Mouse (Mus musculus) stomach, embryonic 16.5 days (tissue): ENCODE results near the gene 1700001O22Rik. TPM values are rescaled to one million over a fixed set of nuclear protein-coding genes. Genes with fewer than 3 reads are reported as not detected.

ENCODE experiments used
- ATAC-seq: fragments of 200-750 bp; cut with Nextera tagmentation; 2 replicates; pipeline ENCODE4 v1.8.0; 2017; ENCODE audit warnings: moderate number of reproducible peaks, moderate TSS enrichment; ENCODE audit not compliant: insufficient read depth, low FRiP score
- H3K27ac ChIP-seq: fragments of 300-500 bp; sonication (generic); 2 replicates; pipeline ENCODE4 v1.5.1; 2014; ENCODE audit warnings: low read length
- H3K27me3 ChIP-seq: fragments of 300-500 bp; sonication (generic); 2 replicates; pipeline ENCODE4 v1.6.1; 2014; ENCODE audit warnings: low read length, control low read depth, mixed read lengths; ENCODE audit not compliant: control insufficient read depth, insufficient read depth
- H3K36me3 ChIP-seq: fragments of 300-500 bp; sonication (generic); 2 replicates; pipeline ENCODE4 v1.6.1; 2014; ENCODE audit warnings: low read length; ENCODE audit not compliant: control insufficient read depth, insufficient read depth
- H3K4me1 ChIP-seq: fragments of 300-500 bp; sonication (generic); 2 replicates; pipeline ENCODE4 v1.6.1; 2014; ENCODE audit warnings: low read length, control low read depth, mixed read lengths; ENCODE audit not compliant: control insufficient read depth, insufficient read depth
- H3K4me2 ChIP-seq: fragments of 300-500 bp; sonication (generic); 2 replicates; pipeline ENCODE4 v1.6.1; 2014; ENCODE audit warnings: low read depth, low read length, mixed read lengths
- H3K4me3 ChIP-seq: fragments of 300-500 bp; sonication (generic); replicated peaks from 2 replicates; pipeline ENCODE4 v1.5.1; 2014; ENCODE audit warnings: mild to moderate bottlenecking, low read length
- H3K9ac ChIP-seq: fragments of 300-500 bp; sonication (generic); 2 replicates; pipeline ENCODE4 v1.6.1; 2014; ENCODE audit warnings: low read length
- H3K9me3 ChIP-seq: fragments of 300-500 bp; sonication (generic); replicated peaks from 2 replicates; pipeline ENCODE4 v1.6.1; 2016; ENCODE audit warnings: low read length, control low read depth; ENCODE audit not compliant: control insufficient read depth
- WGBS: fragments of 180-500 bp; shearing (Covaris S2); extraction: QIAGEN DNeasy Blood & Tissue Kit; methylation state at CpG from one replicate; pipeline ENCODE4 v1.1.7; 2014; 5-methylcytosine and 5-hydroxymethylcytosine counted together
- polyA plus RNA-seq: library from polyadenylated mRNA; unstranded; fragments of >200 nt; fragmentation: Nextera tagmentation; extraction: Ambion mirVana; gene quantifications from 2 replicates; pipeline ENCODE4 v1.2.1, GENCODE M21; 2015

1700001O22Rik gene
- polyA plus RNA-seq, 1 experiment from 2014 or later = 1.7 TPM

- Histone ChIP-seq H3K9ac (peak overlapping the region; percentile 31; the same call in 1 of the 2 replicates), H3K4me3 (no peak overlapping the region), H3K36me3 (no peaks in the 10 kb centered on the region), H3K4me1 (peaks cover 14% of the 10 kb centered on the region), H3K9me3 (peaks cover 3% of the 10 kb centered on the region; the same call in 1 of the 2 replicates), H3K4me2 (no peak overlapping the region), H3K27me3 (no peaks in the 10 kb centered on the region), H3K27ac (no peak overlapping the region)
- WGBS = 78% methylated on average over 7 of the region's 7 CpGs
- ATAC-seq = no peak
Measured at GRCm38 (mm10) chr2:30767626-30768240, 35.7 kb downstream of the 1700001O22Rik start.

GRCm38 (mm10) chr2:30766446-30766845 lies 37.0 kb downstream of the 1700001O22Rik start:
- no peaks in the 10 kb centered on the region for H3K36me3 ChIP-seq
- no peak overlapping the region for H3K27ac ChIP-seq
- no peak overlapping the region for H3K9ac ChIP-seq
- H3K27me3 ChIP-seq = no peaks in the 10 kb centered on the region
- H3K4me2 ChIP-seq = no peak overlapping the region
- H3K4me3 ChIP-seq = no peak overlapping the region
- peaks cover 4% of the 10 kb centered on the region; the same call in 1 of the 2 replicates for H3K4me1 ChIP-seq
- H3K9me3 ChIP-seq = peaks cover 4% of the 10 kb centered on the region; the same call in 1 of the 2 replicates
- no peak for ATAC-seq
- 77% methylated on average over 5 of the region's 5 CpGs for WGBS

- no peak overlapping the region for H3K4me2 ChIP-seq
- H3K27me3 ChIP-seq = no peaks in the 10 kb centered on the region
- H3K27ac ChIP-seq = no peak overlapping the region
- WGBS = 38% methylated on average over 6 of the region's 6 CpGs
- no peak overlapping the region for H3K9ac ChIP-seq
- H3K4me3 ChIP-seq = no peak overlapping the region
- H3K36me3 ChIP-seq = no peaks in the 10 kb centered on the region
- no peak for ATAC-seq
- peaks cover 7% of the 10 kb centered on the region; the same call in 1 of the 2 replicates for H3K9me3 ChIP-seq
- peaks cover 34% of the 10 kb centered on the region for H3K4me1 ChIP-seq
Measured at GRCm38 (mm10) chr2:30760706-30761105, 42.8 kb downstream of the 1700001O22Rik start.

GRCm38 (mm10) chr2:30759858-30760547 lies 43.5 kb downstream of the 1700001O22Rik start:
- Histone ChIP-seq H3K27ac (peak overlapping the region; percentile 98), H3K4me2 (no peak overlapping the region), H3K36me3 (no peaks in the 10 kb centered on the region), H3K4me3 (no peak overlapping the region), H3K4me1 (peaks cover 34% of the 10 kb centered on the region), H3K9ac (no peak overlapping the region), H3K9me3 (peaks cover 7% of the 10 kb centered on the region; the same call in 1 of the 2 replicates), H3K27me3 (no peaks in the 10 kb centered on the region)
- ATAC-seq = no peak
- WGBS = 57% methylated on average over 10 of the region's 10 CpGs

- no peak for ATAC-seq
- no peaks in the 10 kb centered on the region for H3K36me3 ChIP-seq
- WGBS = 73% methylated on average over 4 of the region's 4 CpGs
- H3K4me2 ChIP-seq = 0 out of 2 replicates have a peak overlapping the region, but pooled peaks have one; percentile 44
- H3K27me3 ChIP-seq = no peaks in the 10 kb centered on the region
- no peak overlapping the region; the same call in 1 of the 2 replicates for H3K9ac ChIP-seq
- peak overlapping the region; percentile 98 for H3K27ac ChIP-seq
- H3K4me1 ChIP-seq = peaks cover 34% of the 10 kb centered on the region
- peaks cover 7% of the 10 kb centered on the region; the same call in 1 of the 2 replicates for H3K9me3 ChIP-seq
- no peak overlapping the region for H3K4me3 ChIP-seq
Measured at GRCm38 (mm10) chr2:30759442-30759841, 44.0 kb downstream of the 1700001O22Rik start.

GRCm38 (mm10) chr2:30759088-30759374 lies 44.4 kb downstream of the 1700001O22Rik start:
- peak overlapping the region; percentile 98 for H3K27ac ChIP-seq
- peak overlapping the region; percentile 68; the same call in 1 of the 2 replicates for H3K9ac ChIP-seq
- H3K4me2 ChIP-seq = peak overlapping the region; percentile 44; the same call in 1 of the 2 replicates
- peaks cover 7% of the 10 kb centered on the region; the same call in 1 of the 2 replicates for H3K9me3 ChIP-seq
- WGBS = 46% methylated on average over 4 of the region's 4 CpGs
- no peaks in the 10 kb centered on the region for H3K36me3 ChIP-seq
- H3K27me3 ChIP-seq = no peaks in the 10 kb centered on the region
- no peak overlapping the region for H3K4me3 ChIP-seq
- ATAC-seq = no peak
- peaks cover 34% of the 10 kb centered on the region for H3K4me1 ChIP-seq

- no peaks in the 10 kb centered on the region for H3K27me3 ChIP-seq
- H3K9ac ChIP-seq = peak overlapping the region; percentile 68
- H3K4me3 ChIP-seq = no peak overlapping the region
- H3K27ac ChIP-seq = peak overlapping the region; percentile 98
- WGBS = 4% methylated on average over 17 of the region's 17 CpGs
- H3K4me1 ChIP-seq = peaks cover 34% of the 10 kb centered on the region
- H3K4me2 ChIP-seq = peak overlapping the region; percentile 44
- H3K9me3 ChIP-seq = peaks cover 7% of the 10 kb centered on the region; the same call in 1 of the 2 replicates
- no peaks in the 10 kb centered on the region for H3K36me3 ChIP-seq
- ATAC-seq = peak; percentile 90
Measured at GRCm38 (mm10) chr2:30758341-30759087, 44.9 kb downstream of the 1700001O22Rik start.

- H3K27ac ChIP-seq = peak overlapping the region; percentile 98; the same call in 1 of the 2 replicates
- H3K4me3 ChIP-seq = no peak overlapping the region
- H3K36me3 ChIP-seq = no peaks in the 10 kb centered on the region
- no peaks in the 10 kb centered on the region for H3K27me3 ChIP-seq
- 0 out of 2 replicates have a peak, but pooled peaks cover 3% of the 10 kb centered on the region for H3K9me3 ChIP-seq
- WGBS = 76% methylated on average over 10 of the region's 10 CpGs
- H3K4me1 ChIP-seq = peaks cover 40% of the 10 kb centered on the region
- H3K4me2 ChIP-seq = no peak overlapping the region
- ATAC-seq = no peak
- H3K9ac ChIP-seq = no peak overlapping the region
Measured at GRCm38 (mm10) chr2:30756962-30757715, 46.3 kb downstream of the 1700001O22Rik start.
